Mouse (Mus musculus) hematopoietic stem cell, adult 5-6 weeks (primary cell): ENCODE measurements around the gene Gas2l1. TPM values are rescaled to one million over a fixed set of nuclear protein-coding genes. Genes with fewer than 3 reads are reported as not detected.
"Not testable (repeated sequence)": the region's sequence is repeated elsewhere in the genome, so short reads cannot be mapped to it uniquely, and the experiment has no call there.

Experiments used
- ATAC-seq, 2 experiments: fragments of 125-278 bp in 1 of 2; replicated peaks in 1 of 2; 2 replicates each; pipeline ENCODE4 v1.8.0; 2016 to 2017; ENCODE audit warnings: inconsistent platforms in 2 of 2, mild to moderate bottlenecking in 2 of 2, moderate number of reproducible peaks in 2 of 2, low read depth in 1 of 2, moderate TSS enrichment in 1 of 2; ENCODE audit not compliant: low FRiP score in 2 of 2, poor library complexity in 2 of 2, severe bottlenecking in 2 of 2, insufficient read depth in 1 of 2, low TSS enrichment in 1 of 2
- total RNA-seq: library from RNA; stranded (forward); fragments of 172-1452, 232-1000 nt; gene quantifications from 2 replicates; pipeline ENCODE4 v1.2.3, GENCODE M21; 2017

Gas2l1 gene
- total RNA-seq, result 1.2 and 1.7 TPM in 2 replicates

DNA sequence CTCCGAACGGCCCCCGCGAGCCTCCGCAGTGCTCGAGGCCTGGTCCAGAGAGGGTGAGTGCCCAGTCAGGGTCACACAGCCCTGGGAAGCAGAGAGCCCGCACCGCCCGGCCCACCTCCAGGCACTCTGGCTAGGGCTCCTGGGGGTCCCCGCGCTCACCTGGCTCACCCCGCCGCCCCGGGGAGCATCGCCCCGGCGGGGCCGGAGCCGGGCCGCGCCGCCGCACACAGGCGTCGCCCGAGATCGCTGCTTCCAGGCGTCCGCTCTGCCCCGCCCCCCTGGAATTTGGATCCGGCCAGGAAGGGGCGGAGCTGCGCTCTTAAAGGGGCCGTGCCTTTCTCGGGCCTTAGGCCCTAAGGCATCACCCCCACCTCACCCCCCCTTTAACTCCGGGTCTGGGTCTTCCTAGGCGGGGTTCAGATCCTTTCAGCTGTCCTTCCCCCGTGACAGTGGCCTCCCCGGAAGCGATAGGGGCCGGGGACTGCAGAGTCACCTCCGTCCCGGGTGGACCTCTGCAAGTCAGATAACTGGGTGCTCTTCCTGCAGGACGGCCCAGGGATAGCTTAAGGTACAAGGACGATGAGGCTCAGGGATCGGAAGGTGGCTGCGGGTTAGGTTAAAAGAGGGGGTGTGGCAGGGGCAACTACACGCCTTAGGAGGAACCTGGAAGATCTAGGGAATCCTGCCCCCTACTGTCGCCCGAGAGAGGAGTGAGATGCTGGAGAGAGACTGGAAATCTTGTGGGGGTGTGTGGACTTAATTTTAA lies at the start of gene Gas2l1:
Gene Gas2l1 (minus strand): TSS at position 272 of the 766 bp plus-strand sequence.
- ATAC-seq, result peak; percentile 16 to 33; a peak in 2 of 4 replicates

DNA sequence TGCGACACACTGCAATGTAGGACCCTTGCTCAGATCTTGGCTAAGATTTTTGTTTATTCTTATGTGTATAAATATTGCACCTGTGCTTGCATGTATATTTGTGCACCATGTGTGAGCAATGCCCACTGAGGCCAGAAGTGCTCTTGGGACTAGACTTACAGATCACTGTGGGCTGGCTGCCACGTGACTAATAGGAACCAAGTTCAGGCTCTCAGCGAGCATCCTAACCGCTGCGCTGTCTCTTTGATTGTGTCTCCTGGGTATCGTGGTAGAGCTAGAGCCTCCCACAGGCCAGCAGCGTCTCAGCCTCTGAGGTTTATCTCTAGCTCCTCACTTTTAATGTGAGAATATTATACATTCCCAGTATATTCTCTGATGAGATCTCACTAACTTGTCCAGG lies 48.5 kb upstream of the Gas2l1 start:
- ATAC-seq, result no peak

DNA sequence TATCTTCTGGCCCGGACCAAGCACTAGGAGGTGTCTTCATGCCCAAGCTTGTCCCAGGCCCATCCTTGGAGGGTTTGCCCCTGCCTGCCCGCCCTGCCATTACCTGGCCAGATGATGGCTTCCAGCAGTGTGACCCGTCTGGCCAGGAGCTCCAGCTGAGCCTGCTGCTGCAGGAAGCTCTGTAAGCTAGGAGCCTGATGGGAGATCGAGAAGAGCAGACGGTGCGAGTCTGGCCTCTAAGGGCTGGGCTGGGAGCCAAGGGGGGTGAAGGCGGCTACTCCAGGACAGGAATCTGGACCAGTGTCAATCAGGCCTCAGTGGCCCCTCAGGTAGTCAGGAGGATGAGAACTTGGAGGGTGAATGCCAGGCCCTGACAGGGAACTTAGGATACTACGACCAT lies 44.3 kb upstream of the Gas2l1 start:
- no peak for ATAC-seq

- ATAC-seq, result no peak
Observed at GRCm38 (mm10) chr11:5103986-5104509, 38.9 kb upstream of the Gas2l1 start.

GRCm38 (mm10) chr11:5102384-5102783 lies 37.3 kb upstream of the Gas2l1 start:
- ATAC-seq, result no peak

- no peak for ATAC-seq
Observed at GRCm38 (mm10) chr11:5101641-5102040, 36.5 kb upstream of the Gas2l1 start.

DNA sequence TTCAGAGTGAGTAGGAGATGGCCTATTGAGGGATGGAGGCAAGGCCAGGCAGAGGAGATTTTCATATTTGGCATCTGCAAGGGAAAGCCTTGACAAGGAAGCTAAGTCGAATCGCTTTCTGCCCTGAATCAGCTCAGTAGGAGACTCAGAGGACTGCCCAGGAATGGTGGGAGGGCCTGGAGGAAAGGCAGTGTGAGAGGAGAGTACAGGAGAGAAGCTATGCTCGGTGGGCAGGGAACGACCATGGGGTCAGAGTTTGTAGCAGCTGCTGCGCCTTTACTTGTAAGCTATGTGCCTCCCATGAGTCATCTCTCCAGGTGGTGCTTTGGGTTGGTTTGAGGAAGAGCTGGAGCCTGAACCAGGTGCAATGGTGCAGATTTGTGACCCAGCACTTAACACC lies 35.7 kb upstream of the Gas2l1 start:
- ATAC-seq, result no peak

GRCm38 (mm10) chr11:5100283-5100682 lies 35.2 kb upstream of the Gas2l1 start:
- no peak for ATAC-seq

GRCm38 (mm10) chr11:5099576-5100183 lies 34.6 kb upstream of the Gas2l1 start:
- ATAC-seq, result peak; percentile 69 to 73

- ATAC-seq, result peak; percentile 83 to 84
Observed at GRCm38 (mm10) chr11:5098736-5099542, 33.8 kb upstream of the Gas2l1 start, which contains the start of the genes Rhbdd3 and Ewsr1. Rhbdd3 (plus strand) TSS chr11:5098926. Ewsr1 (minus strand) TSS chr11:5099266.

DNA sequence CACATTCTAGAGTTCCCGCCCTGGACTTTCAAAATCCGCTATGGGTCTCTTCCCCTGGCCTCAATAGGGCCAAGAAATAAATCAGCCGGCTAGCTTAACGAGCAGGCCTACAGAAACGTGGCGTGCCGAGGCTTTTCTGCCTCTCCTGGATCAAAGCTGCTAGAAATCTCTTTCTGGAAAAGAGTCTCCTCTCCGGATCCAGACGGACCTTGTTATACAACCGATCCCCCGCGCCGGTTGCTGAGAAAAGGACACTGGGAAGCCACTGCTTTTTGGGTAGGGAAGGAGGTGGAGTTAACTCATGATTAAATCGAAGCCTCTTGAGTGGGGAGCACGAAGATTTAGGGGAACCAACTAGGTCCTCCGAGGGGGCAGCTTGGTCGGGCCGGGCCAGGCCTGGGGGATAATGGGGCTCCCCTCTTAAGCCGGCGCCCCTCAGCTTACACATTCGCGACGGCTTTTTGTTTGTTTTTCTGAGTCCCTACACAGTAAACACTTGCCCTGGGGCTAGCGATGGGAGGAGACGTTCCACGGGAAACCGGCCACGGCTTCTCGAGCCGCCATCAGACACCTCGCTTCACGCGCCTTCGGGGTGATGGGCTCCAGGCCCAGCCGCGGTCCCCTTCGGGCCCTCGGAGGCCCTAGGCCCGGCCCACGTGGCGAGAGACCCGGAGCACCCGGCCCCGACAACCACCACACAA lies 33.1 kb upstream of the Gas2l1 start:
- no peak for ATAC-seq

GRCm38 (mm10) chr11:5096480-5097020 lies 31.4 kb upstream of the Gas2l1 start:
- no peak for ATAC-seq

- no peak for ATAC-seq
Observed at GRCm38 (mm10) chr11:5095877-5096276, 30.8 kb upstream of the Gas2l1 start.

- ATAC-seq, result peak in 1 of 2 experiments; percentile 51; a peak in 1 of 4 replicates
Observed at GRCm38 (mm10) chr11:5091706-5092105, 26.6 kb upstream of the Gas2l1 start.

DNA sequence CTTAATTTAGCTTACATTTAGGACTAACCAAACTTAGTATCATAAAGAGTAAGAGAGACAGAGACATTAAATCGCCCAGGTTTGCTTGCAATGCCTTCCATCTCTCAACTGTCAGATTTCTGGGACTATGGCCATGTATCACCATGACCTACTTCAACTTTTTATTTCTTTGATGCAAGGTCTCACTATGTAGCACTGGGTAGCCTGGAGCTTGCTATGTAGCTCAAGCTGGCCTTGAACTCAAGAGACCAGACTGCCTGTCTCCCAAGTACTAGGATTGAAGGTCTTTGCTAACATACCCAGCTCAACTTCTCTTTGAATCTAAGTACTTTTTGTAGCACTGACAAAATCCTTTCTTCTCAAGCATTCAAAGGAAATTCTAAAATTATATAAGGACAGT lies 24.0 kb upstream of the Gas2l1 start:
- ATAC-seq, result no peak

GRCm38 (mm10) chr11:5076843-5077242 lies 11.7 kb upstream of the Gas2l1 start:
- ATAC-seq, result not testable (repeated sequence)

GRCm38 (mm10) chr11:5075760-5076159 lies 10.6 kb upstream of the Gas2l1 start:
- no peak for ATAC-seq
